Mouse (Mus musculus): Measurements from ENCODE around the gene Olfr895.

Gene Olfr895

DNA sequence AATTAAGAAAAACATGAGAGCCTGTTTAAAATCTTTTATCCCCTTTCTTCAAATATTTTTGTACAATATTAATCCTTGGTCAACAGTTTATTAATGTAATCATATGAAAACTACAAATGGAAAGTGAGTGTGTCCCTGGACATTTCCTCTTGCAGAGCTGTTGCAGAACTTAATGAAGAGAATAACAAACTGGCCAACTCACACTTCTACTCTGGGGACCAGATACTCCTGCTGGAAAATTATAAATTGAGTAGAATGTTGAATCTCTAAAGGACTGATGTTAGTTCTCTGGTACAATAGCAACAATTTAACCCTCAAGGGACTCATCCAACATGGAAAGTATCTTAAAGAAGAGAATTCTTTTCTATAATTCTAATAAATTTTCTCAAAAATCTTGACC lies at the start of gene Olfr895:
Olfr895 (plus strand) TSS at position 301 of the 400 bp plus-strand sequence.
- no peak for DNase-seq (ENCODE audit: low spot score)

DNA sequence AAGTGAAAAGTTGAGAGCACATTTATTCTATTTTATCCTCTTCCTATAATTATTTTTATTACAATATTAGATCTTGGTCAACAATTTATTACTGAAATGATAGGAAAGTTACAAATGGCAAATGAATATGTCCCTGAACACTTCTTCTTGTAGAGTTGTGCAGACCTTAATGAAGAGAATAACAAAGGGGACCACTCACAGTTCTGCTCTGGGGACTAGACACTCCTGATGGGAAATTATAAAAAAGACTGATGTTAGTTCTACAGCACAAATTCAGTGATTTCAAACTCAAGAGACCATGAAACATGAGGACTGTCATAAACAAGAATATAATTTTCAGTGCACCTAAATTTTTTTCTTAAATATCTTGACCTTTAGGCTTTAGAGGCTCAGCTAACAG lies 15.2 kb upstream of the Olfr895 start, which contains the start of gene Olfr143:
Olfr143 (plus strand) TSS at position 301 of the 400 bp plus-strand sequence.
- DNase-seq (ENCODE audit: low spot score): no peak

DNA sequence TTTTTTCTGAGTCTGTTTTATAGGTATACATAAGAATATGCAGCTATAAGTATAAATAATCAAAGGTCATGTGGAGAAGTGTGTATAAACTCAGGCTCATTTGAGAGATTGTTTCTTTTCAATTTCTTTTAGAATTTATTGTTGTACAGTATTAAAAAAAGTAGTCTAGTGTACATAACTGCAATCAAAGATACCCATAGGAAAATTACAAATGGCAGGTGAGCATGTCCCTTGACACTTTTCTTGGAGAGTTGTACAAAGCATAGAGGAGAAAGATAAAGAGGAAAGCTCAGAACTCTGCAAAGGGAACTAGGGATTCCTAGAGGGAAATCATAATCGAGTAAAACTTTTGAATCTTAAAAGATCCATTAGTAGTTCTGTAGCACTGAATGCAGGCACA lies 23.2 kb downstream of the Olfr895 start, which contains the start of gene Olfr896-ps1:
Olfr896-ps1 (plus strand) TSS at position 301 of the 400 bp plus-strand sequence.
- DNase-seq (ENCODE audit: low spot score): no peak
